Mouse (Mus musculus): ENCODE measurements around the gene Pex26. TPM values are rescaled to one million over a fixed set of nuclear protein-coding genes. Genes with fewer than 3 reads are reported as not detected.

Pex26 gene
- polyA plus RNA-seq, 1 experiment from 2014 or later: 13.7 TPM

- H3K9me3 ChIP-seq: no peaks in the 10 kb centered on the region
- no peaks in the 10 kb centered on the region for H3K36me3 ChIP-seq
- H3K27me3 ChIP-seq (replicated peaks): no peaks in the 10 kb centered on the region
- 48% methylated on average over 4 of the region's 4 CpGs for WGBS
- no peak overlapping the region for H3K4me3 ChIP-seq (replicated peaks)
- ATAC-seq: no peak
- no peak overlapping the region for H3K27ac ChIP-seq
- H3K9ac ChIP-seq: no peak overlapping the region
- no peak overlapping the region for H3K4me2 ChIP-seq (replicated peaks)
- no peaks in the 10 kb centered on the region; the same call in 1 of the 2 replicates for H3K4me1 ChIP-seq (replicated peaks)
Measured at GRCm38 (mm10) chr6:121226043-121226442, 42.6 kb downstream of the Pex26 start.

- Histone ChIP-seq H3K9me3 (no peaks in the 10 kb centered on the region), H3K27ac (no peak overlapping the region), H3K4me2 (replicated peaks) (no peak overlapping the region), H3K36me3 (no peaks in the 10 kb centered on the region), H3K4me3 (replicated peaks) (no peak overlapping the region), H3K9ac (no peak overlapping the region), H3K4me1 (replicated peaks) (no peaks in the 10 kb centered on the region; the same call in 1 of the 2 replicates), H3K27me3 (replicated peaks) (no peaks in the 10 kb centered on the region)
- ATAC-seq: no peak
- WGBS: 71% methylated on average over 2 of the region's 2 CpGs
Measured at GRCm38 (mm10) chr6:121226744-121227143, 43.3 kb downstream of the Pex26 start.

GRCm38 (mm10) chr6:121228421-121228820 is 45.0 kb downstream of the Pex26 start:
- Histone ChIP-seq H3K4me2 (replicated peaks) (no peak overlapping the region), H3K9ac (no peak overlapping the region), H3K9me3 (no peaks in the 10 kb centered on the region), H3K4me3 (replicated peaks) (no peak overlapping the region), H3K27me3 (replicated peaks) (no peaks in the 10 kb centered on the region), H3K27ac (no peak overlapping the region), H3K4me1 (replicated peaks) (no peaks in the 10 kb centered on the region; the same call in 1 of the 2 replicates), H3K36me3 (no peaks in the 10 kb centered on the region)
- 69% methylated on average over 8 of the region's 8 CpGs for WGBS
- no peak for ATAC-seq

GRCm38 (mm10) chr6:121232652-121233051 is 49.2 kb downstream of the Pex26 start:
- 48% methylated on average over 1 of the region's 1 CpGs for WGBS
- Histone ChIP-seq H3K36me3 (no peaks in the 10 kb centered on the region), H3K9ac (no peak overlapping the region), H3K4me1 (replicated peaks) (no peaks in the 10 kb centered on the region), H3K4me3 (replicated peaks) (no peak overlapping the region), H3K4me2 (replicated peaks) (no peak overlapping the region), H3K9me3 (no peaks in the 10 kb centered on the region), H3K27me3 (replicated peaks) (no peaks in the 10 kb centered on the region), H3K27ac (no peak overlapping the region)
- peak; percentile 56; the same call in 1 of the 2 replicates for ATAC-seq

- H3K27ac ChIP-seq: no peak overlapping the region
- H3K4me1 ChIP-seq (replicated peaks): no peaks in the 10 kb centered on the region
- no peak overlapping the region for H3K4me3 ChIP-seq (replicated peaks)
- H3K9ac ChIP-seq: no peak overlapping the region
- no peak overlapping the region for H3K4me2 ChIP-seq (replicated peaks)
- no peak for ATAC-seq
- no peaks in the 10 kb centered on the region for H3K27me3 ChIP-seq (replicated peaks)
- WGBS: 92% methylated on average over 2 of the region's 2 CpGs
- no peaks in the 10 kb centered on the region for H3K36me3 ChIP-seq
- no peaks in the 10 kb centered on the region for H3K9me3 ChIP-seq
Measured at GRCm38 (mm10) chr6:121236386-121236785, 52.9 kb downstream of the Pex26 start.

DNA sequence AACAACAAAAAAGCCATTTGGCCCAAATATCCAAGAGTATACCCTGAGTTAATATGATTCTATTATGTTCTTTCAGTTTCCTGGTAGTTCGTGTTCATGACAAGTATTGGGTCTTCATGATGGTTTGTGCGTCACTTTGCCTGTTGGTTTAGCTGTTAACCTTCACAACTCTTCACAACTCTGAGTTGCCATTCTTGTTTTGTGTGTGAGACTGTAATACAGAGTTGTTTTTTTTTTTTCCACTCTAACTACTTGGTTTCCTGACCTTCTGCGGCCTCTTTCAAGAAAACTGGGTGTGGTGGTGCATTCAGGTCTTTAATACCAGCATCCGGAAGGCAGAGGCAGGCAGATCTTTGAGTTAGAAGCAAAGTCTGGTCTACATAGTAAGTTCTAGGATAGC is 54.7 kb downstream of the Pex26 start:
- Histone ChIP-seq H3K4me3 (replicated peaks) (no peak overlapping the region), H3K27ac (no peak overlapping the region), H3K4me2 (replicated peaks) (no peak overlapping the region), H3K36me3 (no peaks in the 10 kb centered on the region), H3K9me3 (no peaks in the 10 kb centered on the region), H3K4me1 (replicated peaks) (no peaks in the 10 kb centered on the region), H3K9ac (no peak overlapping the region), H3K27me3 (replicated peaks) (no peaks in the 10 kb centered on the region)
- 95% methylated on average over 4 of the region's 4 CpGs for WGBS
- ATAC-seq: no peak

DNA sequence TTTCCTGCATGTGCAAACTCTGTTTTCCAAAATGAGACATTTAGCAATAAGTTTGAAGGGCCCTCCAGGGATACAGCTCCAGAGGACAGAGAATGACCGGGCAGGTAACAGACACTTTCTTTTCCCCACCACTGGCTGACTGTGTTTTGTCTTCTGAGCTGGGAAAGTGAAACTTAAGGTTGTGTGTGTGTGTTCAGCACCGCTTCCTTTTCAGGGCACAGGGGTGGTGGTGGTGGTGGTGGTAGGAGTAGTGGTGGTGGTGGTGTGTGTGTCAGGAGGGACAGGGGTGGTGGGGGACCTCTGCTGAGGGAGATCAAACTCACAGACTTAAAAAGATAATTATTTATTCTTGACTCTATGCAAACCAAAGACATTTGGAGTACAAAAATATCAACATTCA is 58.3 kb downstream of the Pex26 start:
- Histone ChIP-seq H3K9ac (no peak overlapping the region), H3K36me3 (no peaks in the 10 kb centered on the region), H3K27me3 (replicated peaks) (no peaks in the 10 kb centered on the region), H3K9me3 (no peaks in the 10 kb centered on the region), H3K4me1 (replicated peaks) (0 out of 2 replicates have a peak, but pooled peaks cover 4% of the 10 kb centered on the region), H3K4me3 (replicated peaks) (no peak overlapping the region), H3K4me2 (replicated peaks) (no peak overlapping the region), H3K27ac (no peak overlapping the region)
- no peak for ATAC-seq
- 66% methylated on average over 2 of the region's 2 CpGs for WGBS

GRCm38 (mm10) chr6:121243161-121243560 is 59.7 kb downstream of the Pex26 start:
- H3K4me3 ChIP-seq (replicated peaks): no peak overlapping the region
- H3K9ac ChIP-seq: no peak overlapping the region
- no peaks in the 10 kb centered on the region for H3K36me3 ChIP-seq
- 0 out of 2 replicates have a peak, but pooled peaks cover 4% of the 10 kb centered on the region for H3K4me1 ChIP-seq (replicated peaks)
- H3K4me2 ChIP-seq (replicated peaks): no peak overlapping the region
- 34% methylated on average over 10 of the region's 10 CpGs for WGBS
- H3K27me3 ChIP-seq (replicated peaks): no peaks in the 10 kb centered on the region
- no peak for ATAC-seq
- no peak overlapping the region for H3K27ac ChIP-seq
- H3K9me3 ChIP-seq: no peaks in the 10 kb centered on the region

DNA sequence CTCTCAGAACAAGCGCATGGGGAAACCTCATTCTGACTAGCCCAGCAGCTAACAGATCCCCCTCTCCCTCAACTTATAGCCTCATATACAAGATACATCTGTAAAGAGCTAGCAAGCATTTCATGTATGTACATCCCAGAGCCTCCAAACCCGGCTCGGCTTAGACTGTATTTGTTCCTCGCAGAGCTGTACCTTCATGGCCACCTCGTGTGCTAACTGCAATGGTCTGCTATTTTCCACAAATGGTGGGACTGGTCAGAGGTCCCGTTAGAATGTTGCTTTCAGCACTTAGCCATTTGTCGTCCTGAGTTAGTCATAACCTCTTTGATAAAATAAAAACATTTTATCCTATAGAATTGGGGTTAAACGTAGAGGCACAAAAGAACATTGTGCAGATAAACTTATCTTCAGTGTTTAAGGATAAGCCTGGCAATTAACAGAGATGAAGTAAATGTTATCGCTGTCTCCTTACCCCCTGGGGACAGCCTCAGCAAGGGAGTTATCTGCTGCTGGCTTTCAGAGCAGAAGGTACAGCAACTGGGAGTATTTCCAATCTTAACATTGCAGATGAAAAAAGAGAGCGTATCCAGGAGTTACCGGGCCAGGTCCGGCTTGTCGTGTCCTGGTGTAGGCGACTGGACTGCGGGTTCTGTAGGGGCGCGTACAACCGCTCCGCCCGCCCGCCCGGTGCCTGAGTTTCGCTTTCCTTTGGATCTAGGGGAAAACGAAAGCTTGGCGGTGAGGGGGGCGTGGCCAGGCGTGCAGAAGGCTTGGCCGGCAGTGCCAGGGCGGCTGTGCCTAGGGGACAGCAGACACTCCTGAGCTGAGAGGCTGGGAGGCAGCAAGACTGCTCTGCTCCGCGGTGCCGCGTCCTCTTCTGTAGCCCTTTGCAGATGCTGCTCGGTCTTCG is 61.9 kb downstream of the Pex26 start, which contains the start of gene Usp18:
Gene Usp18, plus strand, starts transcription at position 780 of the 910 bp plus-strand sequence.
- peak within 1 kb of the TSS; percentile 44; the same call in 1 of the 2 replicates for H3K27ac ChIP-seq
- H3K9me3 ChIP-seq: no peaks in the 10 kb centered on the region
- 5% methylated on average over 35 of the region's 35 CpGs for WGBS
- peak; percentile 97 for ATAC-seq
- H3K36me3 ChIP-seq: no peaks in the 10 kb centered on the region
- H3K4me3 ChIP-seq (replicated peaks): peak within 1 kb of the TSS; percentile 64
- 0 out of 2 replicates have a peak, but pooled peaks cover 6% of the 10 kb centered on the region for H3K4me1 ChIP-seq (replicated peaks)
- H3K4me2 ChIP-seq (replicated peaks): peak within 1 kb of the TSS; percentile 70
- H3K9ac ChIP-seq: peak within 1 kb of the TSS; percentile 47
- no peaks in the 10 kb centered on the region for H3K27me3 ChIP-seq (replicated peaks)

DNA sequence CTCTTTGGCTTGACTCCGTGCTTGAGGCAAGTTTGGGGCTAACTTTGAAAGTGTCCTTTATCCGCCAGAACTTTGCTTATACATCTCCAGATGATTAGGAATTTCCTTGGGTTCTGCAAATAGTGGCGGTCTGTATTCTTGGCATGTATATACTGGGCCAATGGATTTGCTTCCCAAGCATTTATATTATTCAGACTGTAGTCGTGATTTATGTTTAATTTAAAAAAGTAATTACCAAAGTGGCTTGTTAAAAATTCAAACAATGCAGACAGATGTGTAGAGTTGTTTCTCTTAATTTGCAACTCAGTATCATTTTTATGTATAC is 62.5 kb downstream of the Pex26 start:
- WGBS: 4% methylated on average over 4 of the region's 4 CpGs
- Histone ChIP-seq H3K36me3 (no peaks in the 10 kb centered on the region), H3K27me3 (replicated peaks) (no peaks in the 10 kb centered on the region), H3K4me2 (replicated peaks) (peak overlapping the region; percentile 70), H3K27ac (no peak overlapping the region), H3K9me3 (no peaks in the 10 kb centered on the region), H3K4me1 (replicated peaks) (0 out of 2 replicates have a peak, but pooled peaks cover 6% of the 10 kb centered on the region), H3K9ac (peak overlapping the region; percentile 47), H3K4me3 (replicated peaks) (peak overlapping the region; percentile 64)
- no peak; the same call in 1 of the 2 replicates for ATAC-seq

Measured in intestine, embryonic 15.5 days (tissue).